In the genomic region with DNA sequence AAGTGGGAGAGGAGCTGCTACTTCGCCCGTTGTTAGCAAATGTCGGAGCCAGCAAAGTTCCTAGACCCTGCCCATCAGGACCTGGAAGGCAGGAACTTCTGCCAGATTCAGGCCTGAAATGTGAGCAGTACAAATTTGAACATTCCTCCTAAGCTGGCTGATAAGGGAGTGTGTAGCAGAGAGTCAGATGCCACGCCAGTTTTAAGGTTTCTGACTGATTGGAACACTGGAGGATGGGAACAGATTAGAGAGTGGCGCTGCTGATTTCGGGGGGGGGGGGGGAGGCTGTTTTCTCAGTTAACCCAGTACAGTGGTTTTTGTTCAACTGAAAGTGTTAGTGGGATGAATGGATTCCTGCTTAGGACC, we compare ENCODE assay signal across 8 mouse cellular contexts. TPM values are rescaled to one million over a fixed set of nuclear protein-coding genes. Genes with fewer than 3 reads are reported as not detected.
DNase-seq lines count a peak whose midpoint lies in the region; ATAC-seq and TF ChIP-seq lines count a peak whose summit lies in the region.

No protein-coding gene starts in this region.

- H3K27me3 ChIP-seq in thymus, adult 2 months (ENCODE audit: control insufficient read depth, insufficient read depth, low read length), result no peaks in the 10 kb centered on the region
- 0 out of 2 replicates have a peak, but pooled peaks cover 3% of the 10 kb centered on the region for H3K27me3 ChIP-seq in liver, embryonic 13.5 days

- peak overlapping the region; percentile 89 for H3K4me3 ChIP-seq in gastrocnemius, adult 2 months
- H3K4me3 ChIP-seq in thymus, adult 2 months (ENCODE audit: control insufficient read depth, insufficient read depth, low read length), result peak overlapping the region; percentile 86
- peak overlapping the region; percentile 93 for H3K4me3 ChIP-seq in liver, embryonic 13.5 days (replicated peaks)

- DNase-seq in gastrocnemius, adult 2 months, result no peak
- DNase-seq in gastrocnemius, adult 8-10 months (ENCODE audit: low spot score in 2 of 2), result no peak
- DNase-seq in thymus, adult 2 months, result no peak
- no peak for DNase-seq in thymus, postnatal 36 days
- DNase-seq in liver, embryonic 13.5 days, result no peak
- no peak for DNase-seq in ovary, postnatal 14 days (ENCODE audit: low spot score)
- no peak for DNase-seq in cerebellum, adult 9-11 months
- no peak for DNase-seq in retina, embryonic 14.5 days (ENCODE audit: low spot score)

- peak overlapping the region; percentile 95 for H3K4me2 ChIP-seq in liver, embryonic 13.5 days

- TF ChIP-seq POLR2A in thymus, adult 2 months (IDR thresholded peaks at IDR 0.05; ENCODE audit: control insufficient read depth, extremely low read depth, insufficient read depth, low read length, poor library complexity), result no peak

- peak overlapping the region; percentile 96 for H3K27ac ChIP-seq in gastrocnemius, adult 2 months
- H3K27ac ChIP-seq in thymus, adult 2 months (ENCODE audit: control insufficient read depth, insufficient read depth, low read length), result peak overlapping the region; percentile 87
- peak overlapping the region; percentile 99 for H3K27ac ChIP-seq in liver, embryonic 13.5 days

- peak overlapping the region; percentile 90 for H3K9ac ChIP-seq in liver, embryonic 13.5 days

- intact Hi-C loops in gastrocnemius, adult 2 months (cut with DNase I), result no loop called here

- ATAC-seq in liver, embryonic 13.5 days (ENCODE audit: low read depth), result no peak; the same call in 1 of the 2 replicates

- peaks cover 23% of the 10 kb centered on the region for H3K4me1 ChIP-seq in thymus, adult 2 months (replicated peaks; ENCODE audit: control insufficient read depth, insufficient read depth, low read length)
- H3K4me1 ChIP-seq in liver, embryonic 13.5 days (replicated peaks), result peaks cover 77% of the 10 kb centered on the region

- no peaks in the 10 kb centered on the region for H3K36me3 ChIP-seq in thymus, adult 2 months (ENCODE audit: control insufficient read depth, insufficient read depth, low read length)
- H3K36me3 ChIP-seq in liver, embryonic 13.5 days, result no peaks in the 10 kb centered on the region

- no peaks in the 10 kb centered on the region for H3K9me3 ChIP-seq in liver, embryonic 13.5 days (replicated peaks)

- WGBS in thymus, adult 2 months, result 1% methylated on average over 6 of the region's 6 CpGs
- under 1% methylated on average over 6 of the region's 6 CpGs for WGBS in liver, embryonic 13.5 days (ENCODE audit: insufficient replicate concordance)

- no peak for TF ChIP-seq CTCF in gastrocnemius, adult 2 months (IDR thresholded peaks at IDR 0.05)
- no peak for TF ChIP-seq CTCF in thymus, adult 2 months (IDR thresholded peaks at IDR 0.05; ENCODE audit: borderline replicate concordance, control insufficient read depth, extremely low read depth, insufficient read depth, low read length, poor library complexity)

RNA-seq across cellular contexts. Expression of a gene that starts 8.0 kb away (rescaled TPM):
- total RNA-seq in gastrocnemius, adult 2 months (2021), result 1,000 to 10,000 TPM in 1 of 2 experiments, 100 to 1,000 TPM in 1; 428 to 1,099 TPM
- 100 to 1,000 TPM; 385 to 462 (median 429) TPM for total RNA-seq in gastrocnemius, adult 8-10 months (2022)
- 252 and 262 TPM in 2 replicates for polyA plus RNA-seq in thymus, adult 2 months (2012; rRNA removed)
- polyA plus RNA-seq in liver, embryonic 13.5 days (2015; fragmentation: Nextera tagmentation; extraction: Ambion mirVana), result 246 and 283 TPM in 2 replicates

RNA-seq across cellular contexts. Expression of a gene that starts 23.5 kb away (rescaled TPM):
- under 1 TPM; 0.05 to 0.11 TPM for total RNA-seq in gastrocnemius, adult 2 months (2021)
- total RNA-seq in gastrocnemius, adult 8-10 months (2022), result under 1 TPM in 2 of 4 experiments, not detected in 2; 0.05 to 0.10 TPM
- 1.5 and 1.6 TPM in 2 replicates for polyA plus RNA-seq in thymus, adult 2 months (2012; rRNA removed)
- 0.05 and 0.08 TPM in 2 replicates for polyA plus RNA-seq in liver, embryonic 13.5 days (2015; fragmentation: Nextera tagmentation; extraction: Ambion mirVana)

RNA-seq across cellular contexts. Expression of a gene that starts 28.1 kb away (rescaled TPM):
- total RNA-seq in gastrocnemius, adult 2 months (2021), result 100 to 1,000 TPM in 1 of 2 experiments, 10 to 100 TPM in 1; 94.5 to 104 TPM
- 10 to 100 TPM; 77.3 to 99.8 (median 88.6) TPM for total RNA-seq in gastrocnemius, adult 8-10 months (2022)
- 199 and 208 TPM in 2 replicates for polyA plus RNA-seq in thymus, adult 2 months (2012; rRNA removed)
- 72.2 and 91.6 TPM in 2 replicates for polyA plus RNA-seq in liver, embryonic 13.5 days (2015; fragmentation: Nextera tagmentation; extraction: Ambion mirVana)

RNA-seq across cellular contexts. Expression of a gene that starts 29.0 kb away (rescaled TPM):
- total RNA-seq in gastrocnemius, adult 2 months (2021), result 10 to 100 TPM; 82.0 to 93.3 TPM
- total RNA-seq in gastrocnemius, adult 8-10 months (2022), result 100 to 1,000 TPM in 3 of 4 experiments, 10 to 100 TPM in 1; 99.6 to 117 (median 106) TPM
- 45.9 and 59.7 TPM in 2 replicates for polyA plus RNA-seq in thymus, adult 2 months (2012; rRNA removed)
- polyA plus RNA-seq in liver, embryonic 13.5 days (2015; fragmentation: Nextera tagmentation; extraction: Ambion mirVana), result 99.3 and 110 TPM in 2 replicates
